11 mouse cellular contexts compared by ENCODE assay signal in the genomic region with DNA sequence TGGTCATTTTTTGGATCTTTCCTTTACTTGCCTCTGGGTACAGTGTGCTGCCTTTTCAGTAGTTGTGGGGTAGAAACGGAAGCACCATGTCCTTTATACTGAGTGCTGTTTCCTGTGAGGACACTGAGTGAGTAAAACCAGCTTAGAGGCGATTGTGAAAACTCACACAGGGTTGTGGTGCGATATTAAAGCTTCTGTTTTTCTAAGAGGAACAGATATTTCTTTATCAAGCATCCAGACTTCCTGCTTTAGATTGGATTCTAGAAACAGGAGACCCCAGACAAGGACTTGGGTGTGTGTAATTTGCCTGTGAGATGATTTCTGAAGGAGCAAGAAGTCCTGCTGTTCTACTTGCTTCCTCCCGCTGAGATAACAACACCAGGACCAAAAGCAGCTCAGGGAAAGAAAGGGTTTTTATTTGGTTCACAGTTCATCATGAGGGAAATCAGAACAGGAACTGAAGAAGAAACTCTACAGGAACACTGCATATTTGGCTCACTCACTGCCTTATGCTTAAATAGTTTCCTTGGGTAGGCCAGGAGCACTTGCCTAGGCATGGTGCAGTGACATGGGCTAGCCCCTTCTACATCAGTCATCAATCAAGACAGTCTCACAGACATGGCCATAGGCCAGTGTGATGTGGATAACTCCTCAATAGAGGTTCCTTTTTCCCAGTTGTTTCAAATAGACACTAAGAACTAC.
DNase-seq lines count a peak whose midpoint lies in the region; ATAC-seq and TF ChIP-seq lines count a peak whose summit lies in the region.
"Had no signal": no experiment of that assay in that cellular context is flagged by ENCODE, and none has a peak within 500 bp of the region (broad histone marks: within the 10 kb centered on the region; RNA-seq: fewer than 3 reads in every experiment).

No protein-coding gene starts in this region.

- no peaks in the 10 kb centered on the region for H3K27me3 ChIP-seq in kidney, postnatal 0 days (ENCODE audit: insufficient read depth, low read length)
- no peaks in the 10 kb centered on the region for H3K27me3 ChIP-seq in heart, embryonic 16.5 days (ENCODE audit: control insufficient read depth, insufficient read depth, low read length)
- H3K27me3 ChIP-seq: limb, embryonic 13.5 days had no signal

- WGBS in kidney, postnatal 0 days, result 55% methylated on average over 4 of the region's 4 CpGs
- 2% methylated on average over 4 of the region's 4 CpGs for WGBS in bone marrow, adult 2 months
- WGBS in heart, embryonic 16.5 days, result 47% methylated on average over 4 of the region's 4 CpGs

- no peak overlapping the region for H3K9ac ChIP-seq in kidney, postnatal 0 days (ENCODE audit: low read depth, low read length)
- H3K9ac ChIP-seq in heart, embryonic 16.5 days (ENCODE audit: low read length), result no peak overlapping the region
- H3K9ac ChIP-seq: limb, embryonic 13.5 days had no signal

- H3K9me3 ChIP-seq in kidney, postnatal 0 days (replicated peaks; ENCODE audit: low read length), result no peaks in the 10 kb centered on the region
- no peaks in the 10 kb centered on the region for H3K9me3 ChIP-seq in heart, embryonic 16.5 days (replicated peaks; ENCODE audit: control insufficient read depth, low read length)
- H3K9me3 ChIP-seq: limb, embryonic 13.5 days had no signal

- peak overlapping the region; percentile 47 for H3K27ac ChIP-seq in kidney, postnatal 0 days
- peak overlapping the region; percentile 21; the same call in 1 of the 2 replicates for H3K27ac ChIP-seq in bone marrow, adult 2 months (ENCODE audit: control insufficient read depth, insufficient read depth, low read depth, low read length, poor library complexity)
- peak overlapping the region; percentile 69 for H3K27ac ChIP-seq in heart, embryonic 16.5 days (ENCODE audit: low read length)
- H3K27ac ChIP-seq: hindbrain, postnatal 0 days; limb, embryonic 13.5 days had no signal

- no peak for TF ChIP-seq POLR2A in bone marrow, adult 2 months (IDR thresholded peaks at IDR 0.05; ENCODE audit: borderline replicate concordance, control insufficient read depth, low read depth, low read length)

- no peak overlapping the region for H3K4me3 ChIP-seq in kidney, postnatal 0 days (replicated peaks; ENCODE audit: low read depth, low read length)
- H3K4me3 ChIP-seq in bone marrow, adult 2 months (replicated peaks; ENCODE audit: control insufficient read depth, low read depth, low read length), result no peak overlapping the region
- H3K4me3 ChIP-seq in heart, embryonic 16.5 days (ENCODE audit: low read length), result no peak overlapping the region
- H3K4me3 ChIP-seq: limb, embryonic 13.5 days had no signal

- DNase-seq in kidney, postnatal 0 days (ENCODE audit: low spot score), result peak; percentile 21
- DNase-seq in kidney, adult 8-10 months, result no peak
- DNase-seq in thymus, postnatal 14 days, result no peak
- DNase-seq in left cerebral cortex, adult 8-10 months (ENCODE audit: low spot score in 2 of 2), result no peak
- no peak for DNase-seq in layer of hippocampus, adult 11-12 months (ENCODE audit: low spot score)

- H3K4me1 ChIP-seq in kidney, postnatal 0 days (replicated peaks; ENCODE audit: insufficient read depth, low read length), result no peaks in the 10 kb centered on the region
- H3K4me1 ChIP-seq in bone marrow, adult 2 months (ENCODE audit: control insufficient read depth, insufficient read depth, low read length), result peaks cover 4% of the 10 kb centered on the region
- peaks cover 6% of the 10 kb centered on the region; the same call in 1 of the 2 replicates for H3K4me1 ChIP-seq in heart, embryonic 16.5 days (ENCODE audit: control insufficient read depth, insufficient read depth, low read length)
- H3K4me1 ChIP-seq: limb, embryonic 13.5 days had no signal

- no peak for TF ChIP-seq CTCF in kidney, postnatal 0 days (IDR thresholded peaks at IDR 0.05; ENCODE audit: low read depth)
- no peak for TF ChIP-seq CTCF in bone marrow, adult 2 months (IDR thresholded peaks at IDR 0.05; ENCODE audit: control insufficient read depth, insufficient read depth, low read length)

- no peak for ATAC-seq in kidney, postnatal 0 days (replicated peaks; ENCODE audit: low FRiP score, low read depth)
- no peak; the same call in 1 of the 2 replicates for ATAC-seq in heart, embryonic 16.5 days (replicated peaks; ENCODE audit: extremely low read depth, insufficient read depth, low FRiP score)
- ATAC-seq in megakaryocyte-erythroid progenitor cell, adult 5-6 weeks (replicated peaks; ENCODE audit: low FRiP score, low TSS enrichment, poor library complexity, severe bottlenecking), result peak; percentile 57
- ATAC-seq: forebrain, embryonic 14.5 days; hindbrain, postnatal 0 days had no signal

- no peaks in the 10 kb centered on the region for H3K36me3 ChIP-seq in kidney, postnatal 0 days (ENCODE audit: insufficient read depth, low read length)
- H3K36me3 ChIP-seq in heart, embryonic 16.5 days (ENCODE audit: control insufficient read depth, insufficient read depth), result no peaks in the 10 kb centered on the region
- H3K36me3 ChIP-seq: limb, embryonic 13.5 days had no signal

- no peak overlapping the region for H3K4me2 ChIP-seq in kidney, postnatal 0 days (ENCODE audit: low read length)
- H3K4me2 ChIP-seq in heart, embryonic 16.5 days (ENCODE audit: low read depth, low read length), result no peak overlapping the region
- H3K4me2 ChIP-seq: limb, embryonic 13.5 days had no signal
